Mouse (Mus musculus): ENCODE results near the gene Herc4.

- TF ChIP-seq EP300 (IDR thresholded peaks at IDR 0.05; ENCODE audit: low read depth): no peak
- TF ChIP-seq CTCF (IDR thresholded peaks at IDR 0.05; ENCODE audit: low read depth): 0 out of 2 replicates have a peak, but pooled peaks have one; percentile 10
Measured at GRCm38 (mm10) chr10:63243493-63244054, at the start of gene Herc4.
